Mouse (Mus musculus) embryo, embryonic 10 days (tissue): Measurements from ENCODE around the gene Bloc1s3.
"Not testable (repeated sequence)": the region's sequence is repeated elsewhere in the genome, so short reads cannot be mapped to it uniquely, and the experiment has no call there.

Experiments
- DNase-seq: peaks from one replicate; pipeline ENCODE4 v3.0.0-alpha.2; 2015; ENCODE audit warnings: low spot score

The Bloc1s3 gene

DNA sequence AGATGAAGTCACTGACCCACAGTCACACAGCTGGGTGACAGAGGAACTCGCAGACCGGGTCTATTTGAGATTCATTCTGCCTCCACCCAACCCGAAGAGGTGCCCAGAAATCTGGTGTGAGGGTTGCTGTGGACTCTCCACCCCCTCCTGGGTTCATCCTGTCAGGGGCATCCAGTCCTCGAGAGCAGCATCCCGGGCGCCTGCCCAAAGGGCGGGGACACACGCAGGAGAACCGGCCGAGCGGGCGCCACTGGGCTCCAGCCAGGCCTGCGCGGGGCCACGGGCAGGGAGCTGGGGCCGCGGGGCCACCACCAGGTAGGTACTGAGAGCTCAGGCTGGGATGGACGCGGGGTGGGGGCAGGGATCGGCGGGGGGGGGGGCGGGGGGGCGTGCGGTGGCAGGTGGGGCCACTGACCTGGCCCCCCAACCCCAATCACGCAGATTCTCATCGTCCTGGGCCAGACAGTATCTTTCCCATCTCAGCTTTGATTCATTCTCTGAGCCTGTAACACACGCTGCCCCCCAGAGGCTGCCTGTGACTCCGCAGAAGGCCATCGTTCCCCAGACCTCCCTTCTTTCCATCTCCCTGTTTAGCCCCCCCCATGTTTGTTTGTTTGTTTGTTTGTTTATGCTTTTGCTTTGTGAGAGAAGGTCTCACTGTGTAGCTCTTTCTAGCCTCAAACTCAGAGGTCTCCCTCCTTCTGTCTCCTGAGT, 9.6 kb upstream of the Bloc1s3 start, which contains the start of gene Nkpd1:
TSS of gene Nkpd1 (plus strand) at position 187 of the 714 bp plus-strand sequence.
- peak; percentile 62 for DNase-seq

- no peak for DNase-seq
These were observed 4.2 kb upstream of the Bloc1s3 start for GRCm38 (mm10) chr7:19512353-19512752.

DNA sequence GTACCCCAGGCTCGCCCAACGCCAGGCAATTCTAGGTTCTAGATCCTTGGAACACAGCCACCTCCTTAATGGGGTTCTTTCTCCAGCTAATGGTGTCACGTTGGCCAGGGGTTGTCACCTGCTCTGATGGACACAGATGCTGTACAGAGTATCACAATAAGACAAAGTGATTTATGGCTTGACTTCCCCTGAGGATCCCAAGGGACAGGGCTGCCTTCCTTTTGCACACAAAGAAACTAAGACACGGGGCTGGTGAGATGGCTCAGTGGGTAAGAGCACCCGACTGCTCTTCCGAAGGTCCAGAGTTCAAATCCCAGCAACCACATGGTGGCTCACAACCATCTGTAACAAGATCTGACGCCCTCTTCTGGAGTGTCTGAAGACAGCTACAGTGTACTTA, 3.8 kb upstream of the Bloc1s3 start:
- not testable (repeated sequence) for DNase-seq

DNA sequence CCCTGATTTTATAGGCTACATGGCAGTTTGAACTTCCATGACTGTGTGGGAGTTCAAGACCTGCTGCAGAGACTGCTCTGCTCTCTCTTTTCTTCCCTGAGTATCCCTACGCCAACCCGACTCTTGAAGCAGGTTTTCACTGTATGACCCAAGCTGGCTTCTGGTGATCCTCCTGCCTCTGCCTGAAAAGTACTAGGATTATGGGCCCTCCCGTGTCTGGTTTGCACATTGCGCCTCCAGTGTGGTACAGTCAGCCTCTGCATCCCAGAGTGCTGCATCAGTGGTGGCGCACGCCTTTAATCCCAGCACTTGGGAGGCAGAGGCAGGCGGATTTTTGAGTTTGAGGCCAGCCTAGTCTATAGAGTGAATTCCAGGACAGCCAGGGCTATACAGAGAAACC, 1.6 kb upstream of the Bloc1s3 start:
- no peak for DNase-seq

- peak; percentile 35 for DNase-seq
These were observed 879 bp upstream of the Bloc1s3 start for GRCm38 (mm10) chr7:19508924-19509568.

DNA sequence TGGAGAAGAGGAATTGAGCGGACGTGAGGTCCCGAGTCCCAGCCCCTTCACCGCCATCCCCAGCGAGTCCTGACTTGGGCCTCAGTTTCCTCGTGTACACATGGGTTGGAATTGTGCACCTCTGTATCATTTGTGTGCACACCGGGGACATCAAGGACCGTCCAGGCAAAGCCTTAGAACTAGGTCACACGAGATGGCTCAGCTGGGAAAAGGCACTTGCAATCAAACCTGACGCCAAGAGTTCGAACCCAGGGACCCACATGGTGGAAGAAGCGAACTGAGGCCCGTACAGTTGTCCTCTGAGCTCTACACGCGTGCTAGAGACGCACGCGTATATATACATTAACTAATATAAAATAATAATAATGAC, 570 bp downstream of the Bloc1s3 start:
- peak; percentile 37 for DNase-seq

- peak; percentile 88 for DNase-seq
These were observed 1.1 kb downstream of the Bloc1s3 start for GRCm38 (mm10) chr7:19506969-19507611.

DNA sequence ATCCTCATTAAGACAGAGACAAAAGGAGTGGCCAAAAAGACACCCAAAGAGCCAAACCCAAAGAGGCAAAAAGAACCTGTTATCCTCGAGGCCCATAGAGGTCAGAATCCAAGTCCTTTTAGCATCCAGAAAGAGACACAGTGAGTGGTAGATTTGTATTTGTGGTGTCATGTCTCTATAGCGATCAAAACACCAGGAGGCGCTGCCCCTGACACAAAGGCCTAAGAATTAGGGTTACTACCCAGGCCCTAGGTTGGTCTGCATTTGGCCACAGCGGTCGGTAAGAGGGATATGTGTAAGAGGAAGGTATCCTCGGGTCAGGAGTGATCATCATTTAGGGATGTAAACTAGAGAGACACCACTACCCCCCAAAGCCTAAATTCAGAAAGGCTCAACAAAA, 1.8 kb downstream of the Bloc1s3 start:
- peak; percentile 62 for DNase-seq

DNA sequence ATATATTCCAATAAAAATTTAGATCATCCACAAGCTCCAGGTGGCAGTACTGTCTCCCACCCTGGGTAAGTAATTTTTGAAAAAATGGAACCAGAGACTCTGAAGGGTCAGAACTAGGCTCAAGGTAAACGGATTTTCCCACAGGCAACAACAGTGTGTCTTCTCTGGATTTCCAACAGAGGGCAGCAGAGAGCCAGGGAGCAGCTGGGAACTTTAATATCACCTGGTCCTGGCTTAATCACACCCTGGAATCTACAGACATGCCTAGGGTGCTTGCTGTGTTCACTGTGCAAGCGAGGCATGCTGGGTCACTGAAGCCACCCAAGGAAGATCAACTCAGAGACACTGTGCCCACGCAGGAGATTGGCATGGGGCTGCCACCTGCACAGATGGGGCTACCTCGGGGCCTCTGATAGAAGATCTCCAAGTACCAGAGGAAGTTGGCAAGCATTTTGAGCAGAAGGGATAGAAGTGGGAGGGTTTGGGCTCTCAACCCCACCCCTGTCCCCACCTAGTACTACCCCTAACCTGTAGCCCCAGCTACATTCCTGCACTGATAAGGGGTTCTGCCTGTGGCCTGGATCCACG, 4.6 kb downstream of the Bloc1s3 start:
- peak; percentile 70 for DNase-seq

DNA sequence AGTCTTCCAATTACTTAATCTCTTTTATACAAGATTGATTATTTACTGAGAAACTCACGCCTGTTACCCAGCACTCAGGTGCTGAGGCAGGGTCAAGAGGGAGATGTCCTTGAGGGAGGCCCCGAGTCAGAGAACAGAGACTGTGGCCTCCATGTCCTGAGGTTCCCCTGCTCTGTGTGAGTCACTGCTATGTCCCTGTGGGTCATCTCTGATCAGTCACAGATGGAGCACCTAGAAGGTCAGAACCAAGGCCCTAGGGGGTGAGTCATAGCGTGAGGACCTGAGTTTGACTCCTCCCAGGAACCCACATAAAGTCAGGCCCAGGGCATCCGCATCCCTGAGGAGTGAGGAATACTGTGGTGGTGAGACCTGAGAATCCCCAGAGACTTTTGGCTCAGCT, 6.5 kb downstream of the Bloc1s3 start:
- DNase-seq = no peak

GRCm38 (mm10) chr7:19500420-19501363, 7.5 kb downstream of the Bloc1s3 start:
- DNase-seq = no peak

DNA sequence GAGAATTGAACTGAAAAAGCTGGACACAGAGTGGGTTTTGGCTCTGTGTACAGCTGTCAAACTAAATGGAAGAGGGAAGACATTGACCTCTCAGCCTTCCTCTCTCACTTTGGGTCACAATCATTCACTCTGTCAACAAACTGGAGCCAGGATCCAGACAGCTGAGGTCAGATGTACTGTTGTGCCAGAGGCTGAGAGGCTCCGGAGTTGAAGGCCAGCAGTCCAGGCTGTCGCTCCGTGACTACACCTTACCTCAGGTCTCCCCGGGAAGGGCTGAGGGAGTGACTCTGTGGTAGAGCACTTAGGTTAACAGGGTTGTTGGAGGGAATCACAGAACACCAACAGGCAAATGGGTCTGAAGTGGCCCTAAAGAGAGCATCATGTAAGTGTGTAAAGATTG, 9.8 kb downstream of the Bloc1s3 start:
- DNase-seq = no peak

- DNase-seq = no peak
These were observed 12.0 kb downstream of the Bloc1s3 start for GRCm38 (mm10) chr7:19496214-19496555.

DNA sequence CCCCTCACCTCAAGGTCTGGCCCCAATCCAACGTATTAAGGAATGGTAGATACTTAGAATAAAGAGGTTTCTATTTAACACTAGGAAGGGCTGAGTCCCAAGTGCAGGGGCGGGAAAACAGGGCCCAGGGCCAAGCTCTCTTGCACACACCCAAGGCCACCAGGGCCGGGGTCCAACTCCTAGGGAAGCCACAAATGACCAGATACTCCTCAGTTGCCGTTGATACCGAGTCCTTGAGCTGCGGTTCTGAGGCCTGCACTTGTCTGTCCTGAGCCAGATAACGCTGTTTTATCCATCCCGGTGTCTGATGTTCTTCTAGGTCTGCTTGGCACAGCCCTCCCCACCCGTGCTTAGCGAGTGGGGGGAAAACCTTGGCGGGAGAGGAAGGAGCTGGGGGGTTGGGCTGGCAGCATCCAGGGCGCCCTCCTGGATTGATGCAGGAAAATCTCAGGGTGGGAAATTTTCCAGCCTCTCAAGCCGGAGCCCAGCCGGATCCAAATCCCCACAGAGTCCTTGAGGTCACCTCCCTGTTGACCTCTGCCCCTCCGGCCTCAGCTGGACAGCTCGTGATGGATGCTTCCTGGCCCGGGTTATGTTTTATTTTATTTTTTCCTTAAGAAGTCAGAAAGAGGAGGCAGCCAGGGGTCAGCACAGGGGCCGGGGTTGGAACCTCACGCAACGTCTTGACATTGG, 12.5 kb downstream of the Bloc1s3 start:
- DNase-seq = peak; percentile 56

- no peak for DNase-seq
These were observed 13.3 kb downstream of the Bloc1s3 start for GRCm38 (mm10) chr7:19494751-19495474.

DNA sequence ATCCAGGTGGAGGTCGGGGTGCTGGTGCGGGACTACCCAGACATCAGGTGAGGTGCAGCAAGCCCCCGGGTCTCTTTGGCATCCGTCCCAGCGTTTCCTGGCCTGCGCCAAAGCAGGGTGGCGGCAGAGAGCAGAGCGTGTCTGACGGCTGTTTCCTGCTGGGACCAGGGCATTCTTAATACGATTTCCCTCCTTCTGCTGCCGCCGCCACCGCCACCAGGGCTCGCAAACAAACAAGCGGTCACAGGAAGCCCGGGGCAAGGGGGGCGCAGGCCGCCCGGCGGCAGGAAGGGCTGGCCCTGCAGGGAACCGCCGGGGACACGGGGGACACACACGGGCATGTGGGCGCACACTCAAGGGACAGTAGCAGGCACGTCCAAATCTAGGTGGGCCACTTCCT, 16.4 kb downstream of the Bloc1s3 start:
- peak; percentile 58 for DNase-seq

GRCm38 (mm10) chr7:19489525-19489924, 18.6 kb downstream of the Bloc1s3 start:
- no peak for DNase-seq

DNA sequence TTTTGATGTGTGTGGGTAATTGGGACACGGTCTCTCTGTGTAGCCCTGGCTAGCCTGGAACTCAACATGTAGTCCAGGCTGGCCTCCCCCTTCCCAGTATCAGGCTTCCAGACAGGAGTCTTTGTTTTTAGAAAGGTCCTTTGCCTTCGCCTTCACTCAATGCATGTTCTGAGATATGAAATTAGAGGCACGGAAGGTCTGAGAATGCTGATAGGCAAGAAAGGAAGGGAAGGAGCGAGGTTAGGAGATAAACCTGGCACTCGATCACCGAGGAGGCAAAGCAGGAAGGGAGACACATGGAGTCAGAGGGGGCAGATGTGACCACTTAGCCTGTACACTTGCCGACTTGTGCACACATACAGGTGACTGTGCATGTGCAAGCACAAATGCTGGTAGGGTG, 21.6 kb downstream of the Bloc1s3 start:
- no peak for DNase-seq

DNA sequence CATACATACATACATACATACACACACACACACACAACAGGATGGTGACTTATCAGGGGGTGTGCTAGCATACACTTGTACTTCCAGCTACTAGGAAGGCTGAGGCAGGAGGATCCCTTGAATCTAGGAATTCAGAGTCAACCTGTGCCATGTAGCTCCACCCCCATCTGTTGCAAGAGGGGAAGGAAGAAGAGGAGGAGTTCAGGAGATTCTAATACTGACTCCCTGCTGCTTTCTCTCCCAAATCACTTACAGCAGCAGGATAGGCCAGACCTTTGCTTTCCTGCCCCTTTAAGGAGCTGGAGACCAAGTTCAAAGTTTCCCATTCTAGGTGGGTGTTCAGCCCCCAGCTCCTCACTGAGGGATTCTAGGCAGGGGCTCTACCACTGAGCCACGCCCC, 22.7 kb downstream of the Bloc1s3 start:
- no peak for DNase-seq

DNA sequence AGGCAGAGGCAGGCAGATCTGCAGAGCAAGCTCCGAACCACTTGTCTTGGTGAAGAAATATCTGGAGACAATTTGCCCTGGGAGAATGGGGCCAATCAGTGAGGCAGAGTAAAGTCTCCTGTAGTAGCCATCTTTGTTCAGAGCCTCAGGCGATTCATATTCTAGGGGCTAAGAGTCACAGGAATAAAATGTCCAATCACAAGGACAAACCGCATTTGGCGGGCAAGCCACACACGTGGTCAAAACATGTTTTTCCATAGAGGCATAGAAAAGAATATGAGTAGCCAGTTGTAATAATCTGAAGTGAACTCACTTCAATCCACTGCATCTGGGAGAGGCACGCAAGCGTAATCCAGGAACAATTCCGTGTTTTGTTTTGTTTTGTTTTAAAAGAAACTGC, 24.9 kb downstream of the Bloc1s3 start:
- no peak for DNase-seq
